Mouse (Mus musculus) left cerebral cortex, adult 2 months (tissue): ENCODE data around the gene Tollip. TPM values are rescaled to one million over a fixed set of nuclear protein-coding genes. Genes with fewer than 3 reads are reported as not detected.

ENCODE experiments used
- DNase-seq, 2 experiments: peaks; one replicate each; pipeline ENCODE4 v3.0.0; 2021 to 2022; ENCODE audit warnings: low spot score in 2 of 2, mixed read lengths in 1 of 2; ENCODE audit errors: extremely low spot score in 1 of 2
- H3K27ac ChIP-seq: fragments of 200-600 bp; 2 replicates; pipeline ENCODE4 v1.8.1; 2022
- H3K4me3 ChIP-seq: fragments of 200-600 bp; 2 replicates; pipeline ENCODE4 v1.8.1; 2022
- CTCF ChIP-seq: fragments of 200-600 bp; IDR thresholded peaks from 2 replicates; pipeline ENCODE4 v1.8.1; 2022; ENCODE audit warnings: antibody characterized with exemption, mild to moderate bottlenecking, moderate library complexity
- intact Hi-C: fragments of 180-260 bp; cut with DNase I; formaldehyde crosslinking; loops from one replicate; pipeline ENCODE4 v1.15.1; 2025
- total RNA-seq, 2 experiments: library from RNA; stranded (reverse); gene quantifications; 2 replicates each; pipeline ENCODE4 v1.2.3; 2021

Tollip gene
- total RNA-seq, 2 experiments from 2014 or later, result 116 to 132 TPM

DNA sequence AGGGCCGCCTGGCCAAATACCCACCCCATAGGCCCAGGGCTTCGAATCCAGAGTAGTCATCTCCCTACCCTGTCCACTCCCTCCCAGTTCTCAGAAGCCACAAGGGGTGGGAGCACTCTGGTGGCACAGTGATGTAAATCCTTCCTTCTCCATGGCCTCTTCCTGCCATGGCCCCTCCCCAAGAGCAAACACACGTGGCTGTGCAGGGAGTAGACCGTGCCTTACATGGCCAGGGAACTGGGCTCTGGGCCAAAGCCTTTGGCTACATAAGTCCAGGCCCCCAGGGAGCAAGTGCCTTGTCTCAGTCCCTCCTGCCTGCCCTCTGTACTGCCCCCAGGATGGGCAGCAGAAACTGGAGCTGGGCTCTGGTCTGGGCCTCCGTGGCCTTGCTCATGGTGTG lies 79.5 kb downstream of the Tollip start, which contains the start of gene Muc5b:
Gene Muc5b, plus strand, starts transcription at position 292 of the 400 bp plus-strand sequence.
- Histone ChIP-seq H3K4me3 (no peak within 1 kb of the TSS), H3K27ac (no peak within 1 kb of the TSS)
- intact Hi-C loops, result no loop called here
- no peak for DNase-seq
- TF ChIP-seq CTCF, result no peak

DNA sequence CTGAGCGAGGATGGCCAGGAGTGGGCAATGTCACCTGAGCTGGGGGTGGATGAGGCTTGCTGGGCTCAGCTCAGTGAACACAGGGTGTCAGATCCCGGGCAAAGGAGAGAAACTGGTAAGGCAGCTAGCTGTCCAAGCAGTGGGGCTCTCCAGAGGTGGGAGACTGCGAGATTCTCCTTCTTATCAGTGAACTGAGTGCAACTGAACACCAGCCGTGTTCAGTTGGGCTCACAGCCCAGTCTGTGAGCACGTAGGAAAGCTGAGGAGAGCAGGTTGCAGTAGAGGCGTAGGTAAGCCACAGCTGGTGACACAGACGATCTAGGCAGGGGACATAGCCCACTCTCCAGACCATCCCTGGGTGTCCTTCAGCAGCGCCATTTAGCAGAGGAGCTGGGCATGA lies 81.9 kb downstream of the Tollip start:
- no peak overlapping the region for H3K4me3 ChIP-seq
- no peak for DNase-seq
- no peak overlapping the region for H3K27ac ChIP-seq
- TF ChIP-seq CTCF, result no peak
- intact Hi-C loops, result no loop called here

DNA sequence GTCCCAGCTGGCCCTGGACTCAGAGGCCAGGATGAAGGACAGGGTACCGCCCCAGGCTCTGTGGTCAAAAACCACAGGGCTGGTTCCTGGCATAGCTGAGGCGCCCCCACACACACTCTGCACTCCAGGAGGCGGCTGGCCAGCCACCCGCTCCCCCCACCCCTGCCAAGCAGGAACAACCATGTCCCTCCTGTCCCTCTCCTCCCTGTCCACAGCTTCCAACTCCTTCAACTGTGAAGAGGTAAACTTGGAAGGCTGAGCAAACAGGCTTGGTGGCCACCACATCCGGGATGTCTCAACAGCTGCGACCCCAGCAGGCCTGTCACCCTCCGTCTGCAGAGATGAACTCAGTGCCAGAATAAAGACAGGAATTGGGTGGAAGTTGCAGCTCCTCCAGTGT lies 82.4 kb downstream of the Tollip start:
- Histone ChIP-seq H3K4me3 (no peak overlapping the region), H3K27ac (no peak overlapping the region)
- no peak for DNase-seq
- intact Hi-C loops, result no loop called here
- TF ChIP-seq CTCF, result no peak

Other genes with a start within 250 kb of the Tollip start
- gene Muc2, start 228.2 kb downstream of the Tollip start, total RNA-seq, result under 1 TPM; 0.61 to 0.65 TPM
- not detected for gene Muc5ac, start 129.5 kb downstream of the Tollip start, total RNA-seq
- gene Muc5b, start 79.4 kb downstream of the Tollip start, total RNA-seq, result not detected
- gene Brsk2, start 31.2 kb upstream of the Tollip start, total RNA-seq, result 100 to 1,000 TPM; 223 to 224 TPM
- gene Mob2, start 142.6 kb upstream of the Tollip start, total RNA-seq, result 10 to 100 TPM; 37.6 to 38.7 TPM
- gene Dusp8, start 177.3 kb upstream of the Tollip start, total RNA-seq, result 100 to 1,000 TPM; 153 to 173 TPM
- gene Gm45618, start 202.2 kb upstream of the Tollip start, total RNA-seq, result not detected
- not detected for gene Gm39115, start 217.5 kb upstream of the Tollip start, total RNA-seq
- not detected for gene Gm45337, start 226.1 kb upstream of the Tollip start, total RNA-seq
- not detected for gene Gm29735, start 238.6 kb upstream of the Tollip start, total RNA-seq
- not detected for gene Gm4553, start 247.2 kb upstream of the Tollip start, total RNA-seq